Mouse (Mus musculus): ENCODE results near the gene Samd4b. TPM values are rescaled to one million over a fixed set of nuclear protein-coding genes. Genes with fewer than 3 reads are reported as not detected.

Samd4b gene
- polyA plus RNA-seq, 2 experiments: 33.0 to 82.0 TPM

GRCm38 (mm10) chr7:28484192-28484591 is 113.8 kb downstream of the Samd4b start:
- Histone ChIP-seq H3K9me3 (ENCODE audit: control insufficient read depth, low read length) (no peaks in the 10 kb centered on the region), H3K9ac (ENCODE audit: low read depth, low read length, severe bottlenecking) (no peak overlapping the region), H3K36me3 (ENCODE audit: control insufficient read depth, insufficient read depth, low read length) (no peaks in the 10 kb centered on the region), H3K27ac (replicated peaks; ENCODE audit: low read depth, low read length) (no peak overlapping the region), H3K27me3 (ENCODE audit: control insufficient read depth, insufficient read depth, low read length) (no peaks in the 10 kb centered on the region), H3K4me3 (replicated peaks; ENCODE audit: low read length) (no peak overlapping the region), H3K4me2 (replicated peaks; ENCODE audit: low read depth, low read length, severe bottlenecking) (no peak overlapping the region), H3K4me1 (ENCODE audit: control insufficient read depth, insufficient read depth, low read length) (no peaks in the 10 kb centered on the region)
- no peak for TF ChIP-seq POLR2A (IDR thresholded peaks at IDR 0.05; ENCODE audit: borderline replicate concordance, extremely low read depth, insufficient read depth, insufficient read length)
- no peak for ATAC-seq (ENCODE audit: low FRiP score, low read depth)
- DNase-seq (ENCODE audit: low spot score): no peak
- WGBS: 28% methylated on average over 4 of the region's 4 CpGs

DNA sequence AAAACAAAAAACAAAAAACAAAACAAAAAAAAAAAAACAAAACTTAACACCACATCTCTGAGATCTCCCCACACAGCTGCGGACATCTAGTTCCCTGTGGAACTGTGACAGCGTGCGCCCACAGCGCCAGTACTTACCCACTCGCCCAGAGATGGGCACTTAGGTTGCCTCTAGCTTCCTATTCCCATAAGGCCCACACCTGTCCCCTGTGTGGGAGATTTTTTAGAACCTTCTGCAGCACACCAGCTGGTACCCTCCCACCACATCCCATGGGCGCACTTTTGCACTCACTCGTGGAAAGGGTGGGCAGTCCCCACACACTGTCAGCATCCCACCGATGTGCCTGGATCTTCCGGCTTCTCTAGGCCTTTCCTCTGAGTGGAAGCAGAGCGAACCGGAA is 115.1 kb downstream of the Samd4b start:
- Histone ChIP-seq H3K4me2 (replicated peaks; ENCODE audit: low read depth, low read length, severe bottlenecking) (no peak overlapping the region), H3K4me3 (replicated peaks; ENCODE audit: low read length) (no peak overlapping the region), H3K9me3 (ENCODE audit: control insufficient read depth, low read length) (no peaks in the 10 kb centered on the region), H3K4me1 (ENCODE audit: control insufficient read depth, insufficient read depth, low read length) (no peaks in the 10 kb centered on the region), H3K36me3 (ENCODE audit: control insufficient read depth, insufficient read depth, low read length) (no peaks in the 10 kb centered on the region), H3K9ac (ENCODE audit: low read depth, low read length, severe bottlenecking) (no peak overlapping the region), H3K27me3 (ENCODE audit: control insufficient read depth, insufficient read depth, low read length) (no peaks in the 10 kb centered on the region), H3K27ac (replicated peaks; ENCODE audit: low read depth, low read length) (no peak overlapping the region)
- ATAC-seq (ENCODE audit: low FRiP score, low read depth) (no peak), DNase-seq (ENCODE audit: low spot score) (no peak)
- WGBS: 80% methylated on average over 11 of the region's 11 CpGs
- no peak for TF ChIP-seq POLR2A (IDR thresholded peaks at IDR 0.05; ENCODE audit: borderline replicate concordance, extremely low read depth, insufficient read depth, insufficient read length)

DNA sequence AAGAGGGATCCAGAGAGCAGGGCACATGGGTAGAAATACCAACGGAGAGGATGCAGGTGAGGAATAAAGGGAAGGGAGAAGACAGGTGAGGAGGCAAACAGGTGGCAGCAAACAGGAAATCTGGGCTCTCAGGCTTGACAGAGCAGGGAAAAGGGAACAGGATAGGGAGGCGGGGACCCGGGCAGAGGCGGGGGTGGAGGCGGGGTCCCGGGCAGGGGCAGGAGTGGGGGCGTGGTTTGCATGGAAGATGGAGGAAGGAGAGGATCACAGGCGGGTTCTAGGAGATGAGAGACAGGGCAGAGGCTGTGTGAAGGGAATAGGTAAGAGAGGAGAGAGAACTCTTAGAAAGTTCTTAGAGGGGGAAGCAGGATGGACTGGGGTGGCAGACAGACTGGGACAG is 119.1 kb downstream of the Samd4b start:
- Histone ChIP-seq H3K4me2 (replicated peaks; ENCODE audit: low read depth, low read length, severe bottlenecking) (no peak overlapping the region), H3K9me3 (ENCODE audit: control insufficient read depth, low read length) (no peaks in the 10 kb centered on the region), H3K36me3 (ENCODE audit: control insufficient read depth, insufficient read depth, low read length) (no peaks in the 10 kb centered on the region), H3K27me3 (ENCODE audit: control insufficient read depth, insufficient read depth, low read length) (no peaks in the 10 kb centered on the region), H3K4me1 (ENCODE audit: control insufficient read depth, insufficient read depth, low read length) (no peaks in the 10 kb centered on the region), H3K9ac (ENCODE audit: low read depth, low read length, severe bottlenecking) (no peak overlapping the region), H3K4me3 (replicated peaks; ENCODE audit: low read length) (no peak overlapping the region), H3K27ac (replicated peaks; ENCODE audit: low read depth, low read length) (no peak overlapping the region)
- DNase-seq (ENCODE audit: low spot score) (no peak), ATAC-seq (ENCODE audit: low FRiP score, low read depth) (no peak)
- no peak for TF ChIP-seq POLR2A (IDR thresholded peaks at IDR 0.05; ENCODE audit: borderline replicate concordance, extremely low read depth, insufficient read depth, insufficient read length)
- WGBS: 3% methylated on average over 8 of the region's 8 CpGs

DNA sequence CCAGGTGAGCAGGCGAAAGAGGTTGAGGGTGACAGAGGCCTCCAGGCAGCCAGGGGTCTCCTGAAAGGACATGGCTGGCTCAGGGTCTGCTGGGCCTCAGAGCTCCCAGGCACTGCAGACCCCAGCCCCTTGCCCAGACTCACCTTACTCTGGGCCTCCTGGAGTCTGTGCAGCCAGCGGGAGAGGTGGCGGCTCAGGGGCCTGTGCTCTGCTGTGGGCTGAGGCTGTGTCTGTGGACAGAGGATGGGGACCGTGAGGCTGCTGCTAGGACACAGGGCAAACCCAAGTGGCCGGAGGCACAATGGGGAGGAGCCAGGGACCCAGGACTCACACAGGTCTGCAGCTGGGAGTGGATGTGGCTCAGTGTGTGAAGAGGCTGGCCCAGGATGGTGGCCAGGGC is 120.6 kb downstream of the Samd4b start:
- no peaks in the 10 kb centered on the region for H3K36me3 ChIP-seq (ENCODE audit: control insufficient read depth, insufficient read depth, low read length)
- no peaks in the 10 kb centered on the region for H3K9me3 ChIP-seq (ENCODE audit: control insufficient read depth, low read length)
- H3K9ac ChIP-seq (ENCODE audit: low read depth, low read length, severe bottlenecking): no peak overlapping the region; the same call in 1 of the 2 replicates
- ATAC-seq (ENCODE audit: low FRiP score, low read depth) (no peak), DNase-seq (ENCODE audit: low spot score) (no peak)
- H3K27ac ChIP-seq (replicated peaks; ENCODE audit: low read depth, low read length): no peak overlapping the region
- WGBS: 90% methylated on average over 3 of the region's 5 CpGs
- H3K4me2 ChIP-seq (replicated peaks; ENCODE audit: low read depth, low read length, severe bottlenecking): no peak overlapping the region
- H3K27me3 ChIP-seq (ENCODE audit: control insufficient read depth, insufficient read depth, low read length): no peaks in the 10 kb centered on the region
- TF ChIP-seq POLR2A (IDR thresholded peaks at IDR 0.05; ENCODE audit: borderline replicate concordance, extremely low read depth, insufficient read depth, insufficient read length): no peak
- H3K4me1 ChIP-seq (ENCODE audit: control insufficient read depth, insufficient read depth, low read length): no peaks in the 10 kb centered on the region
- H3K4me3 ChIP-seq (replicated peaks; ENCODE audit: low read length): no peak overlapping the region

GRCm38 (mm10) chr7:28476191-28476590 is 121.8 kb downstream of the Samd4b start:
- Histone ChIP-seq H3K9me3 (ENCODE audit: control insufficient read depth, low read length) (no peaks in the 10 kb centered on the region), H3K27ac (replicated peaks; ENCODE audit: low read depth, low read length) (no peak overlapping the region), H3K4me2 (replicated peaks; ENCODE audit: low read depth, low read length, severe bottlenecking) (no peak overlapping the region), H3K4me1 (ENCODE audit: control insufficient read depth, insufficient read depth, low read length) (no peaks in the 10 kb centered on the region), H3K36me3 (ENCODE audit: control insufficient read depth, insufficient read depth, low read length) (no peaks in the 10 kb centered on the region), H3K4me3 (replicated peaks; ENCODE audit: low read length) (no peak overlapping the region), H3K9ac (ENCODE audit: low read depth, low read length, severe bottlenecking) (no peak overlapping the region), H3K27me3 (ENCODE audit: control insufficient read depth, insufficient read depth, low read length) (no peaks in the 10 kb centered on the region)
- TF ChIP-seq POLR2A (IDR thresholded peaks at IDR 0.05; ENCODE audit: borderline replicate concordance, extremely low read depth, insufficient read depth, insufficient read length): no peak
- ATAC-seq (ENCODE audit: low FRiP score, low read depth) (no peak), DNase-seq (ENCODE audit: low spot score) (no peak)
- WGBS: 86% methylated on average over 6 of the region's 6 CpGs

DNA sequence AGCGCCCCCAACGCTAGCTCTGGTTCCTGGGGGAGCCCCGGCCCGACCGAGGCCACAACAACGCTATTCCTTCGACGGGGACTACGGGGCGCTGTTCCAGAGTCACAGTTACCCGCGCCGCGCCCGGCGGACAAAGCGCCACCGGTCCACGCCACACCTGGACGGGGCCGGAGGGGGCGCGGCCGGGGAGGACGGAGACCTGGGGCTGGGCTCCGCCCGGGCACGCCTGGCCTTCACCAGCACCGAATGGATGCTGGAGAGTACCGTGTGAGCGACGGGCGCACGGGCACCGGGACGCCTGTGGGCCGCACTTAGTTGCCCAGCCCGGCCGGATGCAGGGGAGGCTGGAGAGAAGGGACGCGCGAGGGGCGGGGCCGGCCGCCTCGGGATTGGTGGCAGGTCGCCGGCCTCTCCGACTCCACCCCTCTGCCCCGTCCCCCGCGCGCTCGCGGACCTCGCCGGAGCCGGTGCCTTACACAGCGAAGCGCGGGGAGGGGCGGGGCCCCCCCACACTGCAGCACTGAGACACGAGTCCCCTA is 130.7 kb downstream of the Samd4b start:
- H3K27me3 ChIP-seq (ENCODE audit: control insufficient read depth, insufficient read depth, low read length): 0 out of 2 replicates have a peak, but pooled peaks cover 7% of the 10 kb centered on the region
- H3K9me3 ChIP-seq (ENCODE audit: control insufficient read depth, low read length): no peaks in the 10 kb centered on the region
- WGBS: 1% methylated on average over 47 of the region's 63 CpGs
- H3K4me2 ChIP-seq (replicated peaks; ENCODE audit: low read depth, low read length, severe bottlenecking): peak overlapping the region; percentile 84
- peaks cover 11% of the 10 kb centered on the region for H3K36me3 ChIP-seq (ENCODE audit: control insufficient read depth, insufficient read depth, low read length)
- H3K27ac ChIP-seq (replicated peaks; ENCODE audit: low read depth, low read length): no peak overlapping the region
- H3K4me1 ChIP-seq (ENCODE audit: control insufficient read depth, insufficient read depth, low read length): peaks cover 9% of the 10 kb centered on the region
- peak; percentile 61 for ATAC-seq (ENCODE audit: low FRiP score, low read depth)
- no peak for TF ChIP-seq POLR2A (IDR thresholded peaks at IDR 0.05; ENCODE audit: borderline replicate concordance, extremely low read depth, insufficient read depth, insufficient read length)
- H3K4me3 ChIP-seq (replicated peaks; ENCODE audit: low read length): peak overlapping the region; percentile 46
- H3K9ac ChIP-seq (ENCODE audit: low read depth, low read length, severe bottlenecking): peak overlapping the region; percentile 56
- DNase-seq (ENCODE audit: low spot score): peak; percentile 36
